Comparison of ENCODE assay signal across 13 mouse cellular contexts in genomic region chr7:97247661-97248060, GRCm38 (mm10).
DNase-seq lines count a peak whose midpoint lies in the region; ATAC-seq and TF ChIP-seq lines count a peak whose summit lies in the region.
"Had no signal": no experiment of that assay in that cellular context is flagged by ENCODE, and none has a peak within 500 bp of the region (broad histone marks: within the 10 kb centered on the region; RNA-seq: fewer than 3 reads in every experiment).

No protein-coding gene starts in this region.

- no peak for TF ChIP-seq POLR2A in lung, adult 2 months (IDR thresholded peaks at IDR 0.05; ENCODE audit: borderline replicate concordance, extremely low read depth, low read depth, low read length)
- no peak for TF ChIP-seq POLR2A in cortical plate, adult 2 months (IDR thresholded peaks at IDR 0.05; ENCODE audit: extremely low read depth, insufficient read depth, low read length)

- peak; percentile 74 for ATAC-seq in heart, embryonic 12.5 days (ENCODE audit: insufficient number of reproducible peaks, low FRiP score)
- peak; percentile 52; the same call in 1 of the 2 replicates for ATAC-seq in lung, embryonic 16.5 days (ENCODE audit: low read depth)
- ATAC-seq in hindbrain, embryonic 14.5 days (ENCODE audit: low FRiP score): no peak
- ATAC-seq: activated CD4-positive, CD25-positive, alpha-beta regulatory T cell, adult 4 months had no signal

- no peak overlapping the region for H3K4me3 ChIP-seq in lung, adult 2 months (replicated peaks; ENCODE audit: extremely low read depth, low read depth, low read length)
- no peak overlapping the region for H3K4me3 ChIP-seq in cortical plate, adult 2 months (ENCODE audit: insufficient read depth, low read length)
- no peak overlapping the region for H3K4me3 ChIP-seq in heart, embryonic 12.5 days
- no peak overlapping the region for H3K4me3 ChIP-seq in lung, embryonic 16.5 days (ENCODE audit: low read length)
- H3K4me3 ChIP-seq in hindbrain, embryonic 14.5 days (replicated peaks; ENCODE audit: low read length): no peak overlapping the region
- H3K4me3 ChIP-seq: megakaryocyte, embryonic 14.5 days; neural tube, embryonic 15.5 days had no signal

- peak overlapping the region; percentile 91 for H3K27ac ChIP-seq in cortical plate, adult 2 months (ENCODE audit: insufficient read depth, low read length)
- H3K27ac ChIP-seq in heart, embryonic 12.5 days (ENCODE audit: poor library complexity, severe bottlenecking): peak overlapping the region; percentile 34
- H3K27ac ChIP-seq in lung, embryonic 16.5 days (ENCODE audit: low read length): peak overlapping the region; percentile 54
- H3K27ac ChIP-seq in hindbrain, embryonic 14.5 days: no peak overlapping the region
- H3K27ac ChIP-seq: neural tube, embryonic 15.5 days had no signal

- no peak overlapping the region for H3K9ac ChIP-seq in heart, embryonic 12.5 days
- H3K9ac ChIP-seq in lung, embryonic 16.5 days (ENCODE audit: low read length): no peak overlapping the region; the same call in 1 of the 2 replicates
- no peak overlapping the region for H3K9ac ChIP-seq in hindbrain, embryonic 14.5 days
- H3K9ac ChIP-seq: forebrain, postnatal 0 days; neural tube, embryonic 15.5 days had no signal

- whole genome bisulfite sequencing in lung, adult 2 months: 18% methylated on average over 1 of the region's 1 CpGs
- 61% methylated on average over 1 of the region's 1 CpGs for WGBS in heart, embryonic 12.5 days
- WGBS in lung, embryonic 16.5 days: 38% methylated on average over 1 of the region's 1 CpGs
- WGBS in hindbrain, embryonic 14.5 days: 66% methylated on average over 1 of the region's 1 CpGs

- DNase-seq in lung, adult 18-20 months: peak; percentile 30 to 48
- DNase-seq in lung, adult 2 months: no peak
- no peak for DNase-seq in natural killer cell, adult 2 months (ENCODE audit: low spot score in 2 of 2)
- DNase-seq in hindbrain, embryonic 14.5 days (ENCODE audit: low spot score): no peak
- DNase-seq in left cerebral cortex, postnatal 25 days (ENCODE audit: low spot score in 2 of 2): no peak
- DNase-seq: forebrain, postnatal 0 days; spleen, adult 18-20 months had no signal

- H3K4me2 ChIP-seq in heart, embryonic 12.5 days: no peak overlapping the region
- no peak overlapping the region for H3K4me2 ChIP-seq in lung, embryonic 16.5 days (ENCODE audit: low read depth, low read length)
- no peak overlapping the region for H3K4me2 ChIP-seq in hindbrain, embryonic 14.5 days (replicated peaks)
- H3K4me2 ChIP-seq: neural tube, embryonic 15.5 days had no signal

- intact Hi-C loops in left cerebral cortex, postnatal 25 days (cut with DNase I): no loop called here

- H3K36me3 ChIP-seq in heart, embryonic 12.5 days: no peaks in the 10 kb centered on the region
- no peaks in the 10 kb centered on the region for H3K36me3 ChIP-seq in lung, embryonic 16.5 days (ENCODE audit: control insufficient read depth, insufficient read depth, low read length)
- no peaks in the 10 kb centered on the region for H3K36me3 ChIP-seq in hindbrain, embryonic 14.5 days (replicated peaks; ENCODE audit: control insufficient read depth, insufficient read depth)
- H3K36me3 ChIP-seq: neural tube, embryonic 15.5 days had no signal

- H3K4me1 ChIP-seq in lung, adult 2 months (ENCODE audit: control insufficient read depth, insufficient read depth, low read length): peaks cover 17% of the 10 kb centered on the region
- peaks cover 10% of the 10 kb centered on the region for H3K4me1 ChIP-seq in cortical plate, adult 2 months (ENCODE audit: control insufficient read depth, insufficient read depth, low read length)
- peaks cover 9% of the 10 kb centered on the region for H3K4me1 ChIP-seq in heart, embryonic 12.5 days (replicated peaks)
- H3K4me1 ChIP-seq in lung, embryonic 16.5 days (replicated peaks; ENCODE audit: control insufficient read depth, insufficient read depth, low read length): peaks cover 9% of the 10 kb centered on the region
- H3K4me1 ChIP-seq in hindbrain, embryonic 14.5 days (replicated peaks; ENCODE audit: control insufficient read depth, insufficient read depth, low read length): 0 out of 2 replicates have a peak, but pooled peaks cover 5% of the 10 kb centered on the region
- H3K4me1 ChIP-seq: neural tube, embryonic 15.5 days had no signal

- no peaks in the 10 kb centered on the region for H3K9me3 ChIP-seq in heart, embryonic 12.5 days (replicated peaks)
- H3K9me3 ChIP-seq in lung, embryonic 16.5 days (ENCODE audit: control insufficient read depth, low read length): no peaks in the 10 kb centered on the region
- H3K9me3 ChIP-seq in hindbrain, embryonic 14.5 days (ENCODE audit: control insufficient read depth, low read length): no peaks in the 10 kb centered on the region
- H3K9me3 ChIP-seq: megakaryocyte, embryonic 14.5 days; neural tube, embryonic 15.5 days had no signal

- no peaks in the 10 kb centered on the region for H3K27me3 ChIP-seq in heart, embryonic 12.5 days (replicated peaks)
- no peaks in the 10 kb centered on the region for H3K27me3 ChIP-seq in lung, embryonic 16.5 days (ENCODE audit: control insufficient read depth, insufficient read depth, low read depth, low read length)
- no peaks in the 10 kb centered on the region for H3K27me3 ChIP-seq in hindbrain, embryonic 14.5 days (ENCODE audit: control insufficient read depth, insufficient read depth, low read length)
- H3K27me3 ChIP-seq: megakaryocyte, embryonic 14.5 days; neural tube, embryonic 15.5 days had no signal

- no peak for TF ChIP-seq CTCF in lung, adult 2 months (IDR thresholded peaks at IDR 0.05; ENCODE audit: insufficient read depth, low read length)
- no peak for TF ChIP-seq CTCF in cortical plate, adult 2 months (IDR thresholded peaks at IDR 0.05; ENCODE audit: extremely low read depth, insufficient read depth, low read length)

Comparison
In these comparisons a context has a peak if more than half of its experiments do, and no peak if none do; other contexts are left out.
1. DNase-seq: peak in lung, adult 18-20 months (2 of 2); none in lung, adult 2 months (single experiment), natural killer cell, adult 2 months (0 of 2), hindbrain, embryonic 14.5 days (single experiment) and left cerebral cortex, postnatal 25 days (0 of 2).